In genomic region chr8:88555669-88556068, GRCm38 (mm10) we compare ENCODE assay signal across 10 mouse cellular contexts. TPM values are rescaled to one million over a fixed set of nuclear protein-coding genes. Genes with fewer than 3 reads are reported as not detected.
DNase-seq lines count a peak whose midpoint lies in the region; ATAC-seq lines count a peak whose summit lies in the region.
"Had no signal": no experiment of that assay in that cellular context is flagged by ENCODE, and none has a peak within 500 bp of the region (broad histone marks: within the 10 kb centered on the region; RNA-seq: fewer than 3 reads in every experiment).

No protein-coding gene starts in this region.

- no peaks in the 10 kb centered on the region for H3K36me3 ChIP-seq in heart, embryonic 16.5 days (ENCODE audit: control insufficient read depth, insufficient read depth)
- no peaks in the 10 kb centered on the region for H3K36me3 ChIP-seq in hindbrain, embryonic 11.5 days (ENCODE audit: control insufficient read depth, insufficient read depth, low read length)
- no peaks in the 10 kb centered on the region for H3K36me3 ChIP-seq in midbrain, embryonic 11.5 days (ENCODE audit: control insufficient read depth, insufficient read depth, low read length)

- H3K4me3 ChIP-seq in heart, embryonic 16.5 days (ENCODE audit: low read length): no peak overlapping the region
- H3K4me3 ChIP-seq in hindbrain, embryonic 11.5 days (ENCODE audit: low read depth, low read length): no peak overlapping the region
- H3K4me3 ChIP-seq in midbrain, embryonic 11.5 days (ENCODE audit: low read depth, low read length): no peak overlapping the region
- H3K4me3 ChIP-seq: embryonic facial prominence, embryonic 13.5 days had no signal

- no peak overlapping the region for H3K9ac ChIP-seq in heart, embryonic 16.5 days (ENCODE audit: low read length)
- no peak overlapping the region for H3K9ac ChIP-seq in hindbrain, embryonic 11.5 days (ENCODE audit: low read depth, low read length)
- no peak overlapping the region for H3K9ac ChIP-seq in midbrain, embryonic 11.5 days (ENCODE audit: low read length)
- H3K9ac ChIP-seq: embryonic facial prominence, embryonic 13.5 days had no signal

- DNase-seq in urinary bladder, postnatal 25 days (ENCODE audit: low spot score): peak; percentile 35
- DNase-seq in urinary bladder, adult 2 months (ENCODE audit: low spot score): no peak
- DNase-seq in kidney, postnatal 4 days: peak; percentile 70 to 78
- peak; percentile 64 for DNase-seq in yolk sac, embryonic 10.5 days (ENCODE audit: low spot score)
- no peak for DNase-seq in hindbrain, embryonic 11.5 days (ENCODE audit: low spot score)
- no peak for DNase-seq in spleen, postnatal 4 days (ENCODE audit: low spot score in 2 of 2)
- no peak for DNase-seq in midbrain, embryonic 11.5 days (ENCODE audit: low spot score, missing footprints)

- peaks cover 15% of the 10 kb centered on the region for H3K4me1 ChIP-seq in heart, embryonic 16.5 days (ENCODE audit: control insufficient read depth, insufficient read depth, low read length)
- no peaks in the 10 kb centered on the region for H3K4me1 ChIP-seq in hindbrain, embryonic 11.5 days (replicated peaks; ENCODE audit: control insufficient read depth, insufficient read depth, low read length)
- no peaks in the 10 kb centered on the region for H3K4me1 ChIP-seq in midbrain, embryonic 11.5 days (ENCODE audit: control insufficient read depth, insufficient read depth, low read length)

- H3K9me3 ChIP-seq in heart, embryonic 16.5 days (replicated peaks; ENCODE audit: control insufficient read depth, low read length): no peaks in the 10 kb centered on the region
- H3K9me3 ChIP-seq in hindbrain, embryonic 11.5 days (ENCODE audit: control insufficient read depth, low read length): no peaks in the 10 kb centered on the region
- H3K9me3 ChIP-seq in midbrain, embryonic 11.5 days (ENCODE audit: control insufficient read depth, low read length): no peaks in the 10 kb centered on the region
- H3K9me3 ChIP-seq: embryonic facial prominence, embryonic 13.5 days had no signal

- no peaks in the 10 kb centered on the region for H3K27me3 ChIP-seq in heart, embryonic 16.5 days (ENCODE audit: control insufficient read depth, insufficient read depth, low read length)
- H3K27me3 ChIP-seq in hindbrain, embryonic 11.5 days (ENCODE audit: control insufficient read depth, insufficient read depth, low read length): no peaks in the 10 kb centered on the region
- no peaks in the 10 kb centered on the region for H3K27me3 ChIP-seq in midbrain, embryonic 11.5 days (ENCODE audit: control insufficient read depth, insufficient read depth, low read length)
- H3K27me3 ChIP-seq: embryonic facial prominence, embryonic 13.5 days; Patski had no signal

- 31% methylated on average over 4 of the region's 4 CpGs for WGBS in heart, embryonic 16.5 days
- WGBS in hindbrain, embryonic 11.5 days: 44% methylated on average over 4 of the region's 4 CpGs
- WGBS in midbrain, embryonic 11.5 days: 71% methylated on average over 4 of the region's 4 CpGs

- H3K27ac ChIP-seq in heart, embryonic 16.5 days (ENCODE audit: low read length): peak overlapping the region; percentile 58
- H3K27ac ChIP-seq in hindbrain, embryonic 11.5 days (ENCODE audit: low read depth, low read length): no peak overlapping the region
- H3K27ac ChIP-seq in midbrain, embryonic 11.5 days (ENCODE audit: low read depth, low read length): no peak overlapping the region
- H3K27ac ChIP-seq: embryonic facial prominence, embryonic 13.5 days had no signal

- ATAC-seq in heart, embryonic 16.5 days (replicated peaks; ENCODE audit: extremely low read depth, insufficient read depth, low FRiP score): peak; percentile 63; the same call in 1 of the 2 replicates
- no peak for ATAC-seq in hindbrain, embryonic 11.5 days (ENCODE audit: low FRiP score)
- ATAC-seq in midbrain, embryonic 11.5 days (ENCODE audit: low FRiP score): no peak
- ATAC-seq: Patski had no signal

- H3K4me2 ChIP-seq in heart, embryonic 16.5 days (ENCODE audit: low read depth, low read length): no peak overlapping the region
- no peak overlapping the region for H3K4me2 ChIP-seq in hindbrain, embryonic 11.5 days (replicated peaks; ENCODE audit: low read depth, low read length)
- H3K4me2 ChIP-seq in midbrain, embryonic 11.5 days: no peak overlapping the region
- H3K4me2 ChIP-seq: embryonic facial prominence, embryonic 13.5 days had no signal

RNA-seq across cellular contexts. Expression of gene Nkd1, which starts 34.5 kb away (rescaled TPM):
- 65.2 and 90.3 TPM in 2 replicates for polyA plus RNA-seq in urinary bladder, adult 2 months (2012; rRNA removed)
- 12.3 and 15.4 TPM in 2 replicates for polyA plus RNA-seq in heart, embryonic 16.5 days (2015; fragmentation: Nextera tagmentation; extraction: Ambion mirVana)
- polyA plus RNA-seq in hindbrain, embryonic 11.5 days (2014; fragmentation: Nextera tagmentation; extraction: Ambion mirVana): 83.1 and 89.8 TPM in 2 replicates
- 50.5 and 61.1 TPM in 2 replicates for polyA plus RNA-seq in midbrain, embryonic 11.5 days (2014; fragmentation: Nextera tagmentation; extraction: Ambion mirVana)

Comparison
In these comparisons a context has a peak if more than half of its experiments do, and no peak if none do; other contexts are left out.
1. DNase-seq: peak in urinary bladder, postnatal 25 days (single experiment), kidney, postnatal 4 days (2 of 2) and yolk sac, embryonic 10.5 days (single experiment); none in urinary bladder, adult 2 months (single experiment), hindbrain, embryonic 11.5 days (single experiment), spleen, postnatal 4 days (0 of 2) and midbrain, embryonic 11.5 days (single experiment).